Mouse (Mus musculus) regulatory T cell (primary cell): ENCODE results near the gene Hoxa13.

Experiments
- in situ Hi-C: fragments of 300-600 bp; cut with MboI, MseI; formaldehyde crosslinking; loops from one replicate; pipeline ENCODE4 v1.15.1; 2025; ENCODE audit warnings: high pct_unique_total_duplicates

The Hoxa13 gene

DNA sequence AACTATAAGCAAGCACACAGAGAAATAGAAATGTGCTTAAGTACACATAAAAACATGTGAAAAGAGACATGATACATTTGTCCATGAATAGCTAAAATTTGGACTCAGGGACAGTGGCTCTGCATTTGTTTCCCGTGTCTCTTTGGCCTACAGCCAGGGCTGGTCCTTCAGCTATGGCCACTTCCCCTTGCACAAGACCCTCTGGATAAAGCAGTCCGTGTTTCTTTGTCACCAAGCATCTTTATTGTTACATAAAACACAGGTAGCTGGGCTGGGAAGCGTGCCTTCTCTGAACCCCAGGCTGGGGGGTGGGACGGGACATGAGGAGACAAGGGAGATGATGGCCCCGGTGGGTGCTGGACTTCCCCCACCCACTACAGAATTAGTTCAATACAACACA lies 46.4 kb downstream of the Hoxa13 start:
- in situ Hi-C loops: loop anchor here (10.0 to 25.0 kb wide), 2 partner anchors 352 to 1039 kb away; no protein-coding TSS in a partner anchor

DNA sequence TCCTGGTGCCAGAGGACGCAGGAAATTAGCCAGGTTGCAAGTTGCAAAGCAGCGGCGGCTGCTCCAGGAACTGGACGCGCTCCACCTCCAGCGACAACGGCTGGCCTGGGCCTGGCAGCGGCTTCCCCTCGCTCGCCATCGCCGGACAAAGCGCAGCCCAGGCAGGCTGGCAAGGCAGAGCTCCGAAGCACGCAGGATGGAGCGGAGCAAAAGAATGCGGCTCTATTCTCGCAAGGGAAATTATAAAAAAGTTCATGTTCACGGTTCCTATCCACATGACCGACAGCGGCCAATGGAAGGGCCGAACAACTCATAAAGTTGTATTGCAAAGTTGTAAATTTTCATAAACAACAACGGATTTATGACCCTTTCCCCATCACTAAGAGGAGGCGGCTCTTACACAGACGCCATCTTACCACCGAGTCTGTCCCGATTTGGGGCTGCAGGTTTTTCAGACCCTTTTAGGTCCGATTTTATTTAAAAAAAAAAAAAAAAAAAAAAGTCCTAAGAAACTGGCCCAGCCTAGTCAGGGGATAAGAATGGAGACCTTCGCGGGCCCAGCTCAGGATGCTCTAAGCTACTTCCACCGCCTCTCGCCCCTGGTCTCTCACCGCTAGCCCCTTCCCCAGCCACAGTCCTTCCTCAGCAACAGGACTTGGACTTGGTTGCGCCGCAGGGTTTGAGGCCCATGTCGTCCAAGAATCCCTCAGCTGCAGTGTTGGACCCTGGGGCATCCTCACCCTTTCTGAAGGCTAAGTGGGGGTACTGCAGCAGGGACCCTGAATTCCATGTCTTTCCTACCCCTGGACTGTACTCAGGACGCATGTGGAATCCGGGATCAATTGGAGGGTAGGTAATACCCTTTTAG lies 47.3 kb downstream of the Hoxa13 start, which contains the start of the genes Hoxa3 and Gm28308:
Gene Hoxa3, minus strand, starts transcription at position 218 of the 868 bp plus-strand sequence.
Gene Gm28308, minus strand, starts transcription at position 221 of the 868 bp plus-strand sequence.
- in situ Hi-C loops: loop anchor here (10.0 to 25.0 kb wide), 2 partner anchors 351 to 1039 kb away; no protein-coding TSS in a partner anchor

GRCm38 (mm10) chr6:52212556-52213118 lies 48.0 kb downstream of the Hoxa13 start:
- in situ Hi-C loops: loop anchor here (10.0 to 25.0 kb wide), 2 partner anchors 350 to 1038 kb away; no protein-coding TSS in a partner anchor

DNA sequence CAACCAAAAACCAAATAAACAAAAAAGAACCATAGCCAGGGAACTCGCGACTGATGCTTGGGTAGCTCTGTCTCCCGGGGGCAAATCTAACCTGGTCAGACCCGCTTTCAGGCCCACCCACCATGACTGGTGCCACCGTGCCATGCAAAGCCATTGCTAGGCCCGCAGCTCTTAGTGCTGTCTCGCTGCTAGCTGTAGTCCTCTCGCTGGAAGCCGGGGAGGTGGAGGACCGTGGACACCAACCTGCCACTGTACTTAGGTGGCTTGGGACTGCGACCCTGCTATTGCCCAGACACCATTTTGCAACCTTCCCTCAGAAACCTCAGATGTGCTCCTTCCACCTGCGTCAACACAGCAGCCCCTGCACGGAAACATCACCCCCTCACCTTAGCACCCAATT lies 48.7 kb downstream of the Hoxa13 start:
- in situ Hi-C loops: loop anchor here (10.0 to 25.0 kb wide), 2 partner anchors 350 to 1037 kb away; no protein-coding TSS in a partner anchor

- in situ Hi-C loops: loop anchor here (10.0 to 25.0 kb wide), 2 partner anchors 349 to 1037 kb away; no protein-coding TSS in a partner anchor
Observed at GRCm38 (mm10) chr6:52211170-52211935, 49.3 kb downstream of the Hoxa13 start.

GRCm38 (mm10) chr6:52209685-52210046 lies 51.0 kb downstream of the Hoxa13 start:
- in situ Hi-C loops: loop anchor here (10.0 to 25.0 kb wide), 2 partner anchors 347 to 1035 kb away; no protein-coding TSS in a partner anchor

DNA sequence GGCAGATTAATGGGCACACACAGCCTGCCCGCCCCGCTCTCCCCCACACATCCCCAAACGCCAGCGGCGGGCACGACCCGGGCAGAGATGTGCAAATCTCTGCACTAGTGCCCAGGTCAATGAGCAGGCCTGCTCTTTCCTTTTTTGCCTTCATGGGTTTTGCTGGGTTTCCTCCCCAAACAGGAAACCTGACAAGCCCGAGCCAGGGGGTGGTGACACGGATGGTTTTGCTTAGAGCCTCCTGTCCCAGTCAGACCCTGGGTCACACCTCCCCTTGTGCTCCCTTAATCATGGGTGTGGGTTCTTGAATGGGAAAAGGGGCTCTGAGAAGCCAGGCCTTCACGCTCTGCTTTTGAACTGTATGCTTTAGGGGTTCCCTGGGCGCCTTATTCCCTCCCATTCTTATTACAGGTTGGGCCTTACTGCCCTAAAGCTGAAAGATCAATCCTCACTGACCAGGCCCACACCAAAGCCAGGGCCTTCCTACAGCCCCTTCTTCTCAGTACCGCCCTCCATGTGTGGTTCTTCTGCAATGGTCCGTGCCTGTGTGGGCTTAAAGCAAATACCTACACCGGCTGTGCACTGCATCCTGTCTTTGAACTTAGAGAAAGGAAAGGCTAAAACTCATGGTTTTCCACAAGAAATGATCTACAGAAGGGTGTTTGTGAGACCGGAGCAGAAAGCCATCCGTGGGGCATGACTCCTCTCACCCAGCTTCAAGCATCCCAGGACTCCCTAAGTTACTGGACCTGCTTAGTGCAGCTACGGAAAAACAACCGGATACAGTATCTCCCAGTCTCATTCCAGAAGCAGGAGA lies 51.6 kb downstream of the Hoxa13 start:
- in situ Hi-C loops: loop anchor here (25.0 kb wide), 1 partner anchor 347 kb away; no protein-coding TSS in a partner anchor

DNA sequence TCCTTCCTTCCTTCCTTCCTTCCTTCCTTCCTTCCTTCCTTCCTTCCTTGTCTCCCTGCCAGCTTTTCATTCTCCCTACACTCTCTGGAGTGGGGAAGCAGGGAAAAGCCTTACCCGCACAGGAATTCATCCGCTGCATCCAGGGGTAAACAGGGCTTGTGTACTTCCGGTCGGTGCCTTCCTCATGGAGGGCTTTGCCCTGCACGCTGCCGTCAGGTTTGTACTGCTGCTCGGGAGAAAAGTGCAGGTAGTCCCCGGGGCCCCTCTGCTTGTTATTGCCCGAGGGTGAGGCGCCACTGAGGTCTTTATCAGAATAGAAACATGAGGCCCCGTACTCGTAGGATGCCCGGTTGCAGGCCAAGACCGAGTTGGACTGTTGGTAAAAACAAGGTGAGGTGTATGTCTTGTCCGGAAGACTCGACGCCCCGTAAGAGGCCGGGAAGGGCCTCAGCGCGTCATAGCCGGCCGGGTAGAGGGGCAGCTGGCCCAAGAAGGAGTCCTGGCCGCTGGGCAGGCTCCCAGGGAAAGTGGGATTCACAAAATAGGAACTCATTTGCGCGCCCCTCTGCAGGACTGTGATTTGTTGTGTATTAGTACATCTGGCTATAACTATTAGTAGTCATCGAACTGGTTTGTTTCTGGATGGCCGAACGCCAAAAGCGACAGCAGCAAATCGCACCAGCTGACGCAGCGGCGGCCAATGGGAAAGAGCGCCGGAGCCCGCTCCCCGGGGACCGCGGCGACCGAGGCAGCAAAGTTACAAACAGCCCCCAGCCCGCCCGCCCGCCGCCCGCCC lies 52.4 kb downstream of the Hoxa13 start, which contains the start of gene Hoxa6:
Gene Hoxa6, minus strand, starts transcription at position 651 of the 796 bp plus-strand sequence.
- in situ Hi-C loops: loop anchor here (25.0 kb wide), 1 partner anchor 346 kb away; no protein-coding TSS in a partner anchor
